In the genomic region with DNA sequence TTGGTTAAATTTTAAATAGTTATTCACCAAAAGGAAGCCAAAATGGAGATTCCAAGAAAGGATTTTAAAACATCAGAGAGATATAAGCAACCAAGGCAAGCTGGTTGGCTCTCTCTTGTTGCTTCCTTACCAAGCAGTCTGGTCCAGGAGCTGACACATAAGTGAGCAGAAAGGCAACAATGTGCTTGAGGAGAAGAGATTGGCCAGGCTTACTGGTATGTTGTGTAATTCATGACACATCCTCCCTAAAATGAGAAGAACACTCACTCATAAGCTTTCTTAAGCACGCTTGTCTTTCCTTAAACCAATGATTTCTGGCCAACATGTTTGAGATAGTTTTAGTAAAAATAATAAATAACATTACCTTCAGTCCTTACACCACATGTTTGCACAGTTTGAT, we compare ENCODE assay signal across 15 mouse cellular contexts.
"Had no signal": no experiment of that assay in that cellular context is flagged by ENCODE, and none has a peak within 500 bp of the region (broad histone marks: within the 10 kb centered on the region; RNA-seq: fewer than 3 reads in every experiment).

No protein-coding gene starts in this region.

- H3K27ac ChIP-seq: limb, embryonic 12.5 days; liver, embryonic 13.5 days; lung, embryonic 15.5 days; macrophage; midbrain, embryonic 15.5 days; neural tube, embryonic 12.5 days; stomach, postnatal 0 days had no signal

- ATAC-seq: liver, postnatal 0 days had no signal

- H3K9ac ChIP-seq: limb, embryonic 12.5 days; liver, embryonic 13.5 days; liver, postnatal 0 days; lung, embryonic 15.5 days; midbrain, embryonic 15.5 days; neural tube, embryonic 12.5 days had no signal

- H3K36me3 ChIP-seq: limb, embryonic 12.5 days; liver, embryonic 13.5 days; lung, embryonic 15.5 days; midbrain, embryonic 15.5 days; neural tube, embryonic 12.5 days had no signal

- H3K4me2 ChIP-seq: limb, embryonic 12.5 days; liver, embryonic 13.5 days; lung, embryonic 15.5 days; midbrain, embryonic 11.5 days; midbrain, embryonic 15.5 days; neural tube, embryonic 12.5 days had no signal

- H3K4me1 ChIP-seq: limb, embryonic 12.5 days; liver, embryonic 13.5 days; lung, embryonic 15.5 days; megakaryocyte, embryonic 14.5 days; neural tube, embryonic 12.5 days had no signal

- DNase-seq: kidney, postnatal 10 days; liver; liver, embryonic 13.5 days; liver, postnatal 0 days; lung, postnatal 14 days; thymus, adult 18-20 months; thymus, postnatal 14 days had no signal

- H3K4me3 ChIP-seq: limb, embryonic 12.5 days; liver, embryonic 13.5 days; lung, embryonic 15.5 days; megakaryocyte, embryonic 14.5 days; midbrain, embryonic 15.5 days; neural tube, embryonic 12.5 days had no signal

- H3K9me3 ChIP-seq: limb, embryonic 12.5 days; liver, embryonic 13.5 days; lung, embryonic 15.5 days; megakaryocyte, embryonic 14.5 days; midbrain, embryonic 15.5 days; neural tube, embryonic 12.5 days had no signal

- H3K27me3 ChIP-seq: limb, embryonic 12.5 days; liver, embryonic 13.5 days; lung, embryonic 15.5 days; megakaryocyte, embryonic 14.5 days; midbrain, embryonic 15.5 days; neural tube, embryonic 12.5 days had no signal
